Mouse (Mus musculus) right cerebral cortex, adult 18-20 months (tissue): ENCODE data around the gene Il6ra.

Experiments
- DNase-seq: peaks from one replicate; pipeline ENCODE4 v3.0.0; 2022; ENCODE audit warnings: mixed read lengths

Il6ra gene

GRCm38 (mm10) chr3:89845814-89846213 is 67.2 kb downstream of the Il6ra start:
- DNase-seq: no peak

GRCm38 (mm10) chr3:89843148-89843547 is 69.8 kb downstream of the Il6ra start:
- no peak for DNase-seq

GRCm38 (mm10) chr3:89842258-89842657 is 70.7 kb downstream of the Il6ra start:
- no peak for DNase-seq

- no peak for DNase-seq
These were observed 77.6 kb downstream of the Il6ra start for GRCm38 (mm10) chr3:89835362-89835761.

GRCm38 (mm10) chr3:89830815-89831591 is 82.0 kb downstream of the Il6ra start, which contains the start of gene She:
Gene She, plus strand, starts transcription at chr3:89831370.
- DNase-seq: no peak

GRCm38 (mm10) chr3:89826295-89826694 is 86.7 kb downstream of the Il6ra start:
- DNase-seq: no peak

DNA sequence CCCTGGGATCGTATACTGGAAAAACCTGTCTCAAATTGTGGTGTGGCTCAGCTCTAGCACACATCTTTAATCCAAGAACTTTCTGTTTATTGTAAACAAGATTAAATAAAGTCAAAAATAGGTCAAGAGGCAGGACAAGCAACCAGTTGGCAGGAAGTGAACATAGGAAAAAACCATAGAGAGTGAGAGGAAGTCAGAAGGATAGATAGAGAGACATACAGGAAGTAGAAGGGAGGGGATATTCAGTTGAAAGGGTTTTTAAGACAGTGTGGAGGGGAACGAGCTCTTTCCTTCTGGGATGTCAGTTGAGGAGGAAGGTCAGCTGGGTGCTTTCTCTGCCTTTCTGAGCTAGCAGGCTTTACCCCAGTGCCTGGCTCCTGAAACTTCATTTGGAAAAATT is 89.4 kb downstream of the Il6ra start:
- DNase-seq: no peak

DNA sequence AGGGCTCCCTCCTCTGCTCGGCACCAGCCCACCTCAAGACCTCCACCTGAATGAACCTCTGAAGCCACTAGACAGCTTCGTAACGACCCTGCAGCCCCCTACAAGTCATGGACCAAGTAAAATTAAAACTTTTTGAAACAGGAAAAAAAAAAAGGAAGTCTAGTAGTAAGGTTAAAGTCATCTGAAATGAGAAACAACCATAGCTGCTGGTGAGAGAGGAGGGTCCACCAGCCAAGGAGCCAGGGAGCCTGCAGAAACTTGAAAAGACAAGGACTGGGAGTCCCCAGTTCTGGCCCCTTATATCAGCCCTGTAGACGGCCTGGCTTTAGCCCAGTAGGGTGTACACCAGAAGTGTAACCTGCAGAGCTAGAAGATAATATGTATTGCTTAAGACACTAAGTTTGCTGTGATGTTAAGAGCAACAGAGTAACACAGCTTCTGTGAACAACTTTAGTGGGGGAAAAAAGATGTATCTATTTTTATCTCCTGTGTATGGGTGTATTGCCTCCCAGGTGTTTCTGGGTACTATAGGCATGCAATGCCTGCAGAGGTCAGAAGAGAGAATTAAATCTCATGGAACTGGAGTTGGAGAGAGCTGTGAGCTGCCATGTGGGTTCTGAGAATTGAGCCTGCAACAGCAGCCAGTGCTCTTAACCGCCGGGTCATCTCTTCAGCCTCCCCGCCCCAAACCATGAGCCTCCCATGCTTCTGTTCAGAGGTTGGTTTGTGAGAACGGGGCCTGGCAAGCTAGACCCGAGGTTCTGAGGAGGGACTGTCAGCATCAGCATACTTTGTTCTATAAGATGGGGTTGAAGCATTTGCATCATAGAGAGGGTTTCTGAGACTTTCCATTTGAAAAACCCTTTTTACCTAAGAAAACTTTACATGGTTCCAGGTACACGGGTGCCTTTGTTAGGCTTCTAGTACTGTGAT is 91.2 kb downstream of the Il6ra start:
- no peak for DNase-seq

- DNase-seq: no peak
These were observed 91.9 kb downstream of the Il6ra start for GRCm38 (mm10) chr3:89821096-89821513.

GRCm38 (mm10) chr3:89820311-89821095 is 92.5 kb downstream of the Il6ra start:
- DNase-seq: no peak

- DNase-seq: no peak
These were observed 93.1 kb downstream of the Il6ra start for GRCm38 (mm10) chr3:89819897-89820296.

- DNase-seq: no peak
These were observed 94.4 kb downstream of the Il6ra start for GRCm38 (mm10) chr3:89818605-89819004.

- no peak for DNase-seq
These were observed 95.9 kb downstream of the Il6ra start for GRCm38 (mm10) chr3:89817056-89817455.
